Mouse (Mus musculus) neural tube, embryonic 13.5 days (tissue): ENCODE measurements around the gene Fam214a. TPM values are rescaled to one million over a fixed set of nuclear protein-coding genes. Genes with fewer than 3 reads are reported as not detected.

Experiments used
- ATAC-seq: fragments of 200-750 bp; cut with Nextera tagmentation; 2 replicates; pipeline ENCODE4 v1.8.0; 2017; ENCODE audit warnings: low read depth, mild to moderate bottlenecking, moderate TSS enrichment, moderate library complexity
- H3K27ac ChIP-seq: fragments of 300-500 bp; sonication (generic); replicated peaks from 2 replicates; pipeline ENCODE4 v1.5.1; 2015; ENCODE audit warnings: moderate library complexity, mild to moderate bottlenecking, inconsistent platforms
- H3K27me3 ChIP-seq: fragments of 300-500 bp; sonication (generic); 2 replicates; pipeline ENCODE4 v1.6.1; 2015; ENCODE audit warnings: mild to moderate bottlenecking, inconsistent platforms
- H3K36me3 ChIP-seq: fragments of 300-500 bp; sonication (generic); 2 replicates; pipeline ENCODE4 v1.6.1; 2015; ENCODE audit warnings: mild to moderate bottlenecking, inconsistent platforms
- H3K4me1 ChIP-seq: fragments of 300-500 bp; sonication (generic); replicated peaks from 2 replicates; pipeline ENCODE4 v1.6.1; 2015; ENCODE audit warnings: inconsistent platforms
- H3K4me2 ChIP-seq: fragments of 300-500 bp; sonication (generic); 2 replicates; pipeline ENCODE4 v1.6.1; 2015; ENCODE audit warnings: inconsistent platforms, mild to moderate bottlenecking, moderate library complexity
- H3K4me3 ChIP-seq: fragments of 300-500 bp; sonication (generic); 2 replicates; pipeline ENCODE4 v1.5.1; 2015; ENCODE audit warnings: mild to moderate bottlenecking, inconsistent platforms
- H3K9ac ChIP-seq: fragments of 300-500 bp; sonication (generic); 2 replicates; pipeline ENCODE4 v1.6.1; 2015; ENCODE audit warnings: moderate library complexity, mild to moderate bottlenecking, inconsistent platforms
- H3K9me3 ChIP-seq: fragments of 300-500 bp; sonication (generic); 2 replicates; pipeline ENCODE4 v1.6.1; 2016; ENCODE audit warnings: inconsistent platforms
- WGBS: fragments of 180-500 bp; shearing (Covaris S2); methylation state at CpG from one replicate; pipeline ENCODE4 v1.1.7; 2015; 5-methylcytosine and 5-hydroxymethylcytosine counted together
- polyA plus RNA-seq: library from polyadenylated mRNA; unstranded; fragments of >200 nt; fragmentation: Nextera tagmentation; extraction: Ambion mirVana; gene quantifications from 2 replicates; pipeline ENCODE4 v1.2.1, GENCODE M21; 2015

The Fam214a gene
- polyA plus RNA-seq, 1 experiment from 2014 or later: 24.8 TPM

DNA sequence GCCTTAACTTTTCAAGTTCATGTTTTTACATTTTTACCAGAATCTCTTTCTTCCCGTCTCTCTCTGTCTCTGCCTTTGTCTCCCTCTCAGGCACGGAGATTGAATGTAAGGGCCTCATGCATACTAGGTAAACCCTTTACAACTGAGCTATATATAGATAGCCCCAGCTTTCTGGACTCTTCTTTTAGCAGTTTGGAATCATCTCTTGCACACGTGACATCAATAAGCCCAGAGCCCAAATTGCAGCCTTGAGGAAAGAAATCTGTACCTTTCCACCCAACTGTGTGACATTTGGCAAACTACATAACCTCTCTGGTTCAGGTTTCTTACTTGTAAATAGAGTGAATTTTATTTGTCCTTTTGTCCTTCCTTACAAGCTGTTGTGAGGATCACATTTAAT is 119.7 kb downstream of the Fam214a start:
- H3K27ac ChIP-seq: peak overlapping the region; percentile 96
- no peaks in the 10 kb centered on the region for H3K27me3 ChIP-seq
- WGBS: 15% methylated on average over 3 of the region's 3 CpGs

DNA sequence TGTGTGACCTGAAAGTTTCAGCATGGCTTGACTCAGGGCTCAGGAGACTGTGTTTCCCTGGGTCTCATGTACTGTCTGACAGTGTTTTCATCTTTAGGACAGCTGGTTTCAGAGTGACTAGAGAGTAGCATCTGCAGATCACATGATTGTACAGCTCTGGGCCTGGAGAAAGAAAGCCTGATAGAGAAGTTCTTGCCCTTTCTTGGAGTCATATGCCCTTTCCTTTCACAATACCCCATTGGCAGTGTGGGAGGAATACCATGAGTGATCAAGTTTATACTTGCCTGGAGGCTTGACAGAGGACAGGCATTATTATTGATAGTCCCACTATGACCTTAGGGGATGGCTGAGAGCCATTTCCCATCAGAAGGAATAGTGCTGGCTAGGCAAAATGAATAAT is 124.5 kb downstream of the Fam214a start:
- 0 out of 2 replicates have a peak, but pooled peaks have one; percentile 36 for ATAC-seq
- Histone ChIP-seq H3K4me2 (no peak overlapping the region), H3K27ac (no peak overlapping the region), H3K4me3 (no peak overlapping the region), H3K36me3 (no peaks in the 10 kb centered on the region), H3K27me3 (no peaks in the 10 kb centered on the region), H3K9me3 (no peaks in the 10 kb centered on the region), H3K4me1 (peaks cover 31% of the 10 kb centered on the region), H3K9ac (no peak overlapping the region)

More for the DNA sequence above, 119.7 kb downstream of the Fam214a start:
- no peak for ATAC-seq
- Histone ChIP-seq H3K9ac (peak overlapping the region; percentile 97), H3K4me3 (peak overlapping the region; percentile 88), H3K4me1 (peaks cover 38% of the 10 kb centered on the region), H3K4me2 (peak overlapping the region; percentile 62), H3K36me3 (no peaks in the 10 kb centered on the region), H3K9me3 (no peaks in the 10 kb centered on the region)

Other genes starting within 250 kb of the Fam214a start
- gene Onecut1, start 91.0 kb upstream of the Fam214a start, polyA plus RNA-seq: 6.6 and 7.8 TPM in 2 replicates
- 228 and 239 TPM in 2 replicates for gene Arpp19, start 84.7 kb downstream of the Fam214a start, polyA plus RNA-seq
- gene Myo5a, start 118.1 kb downstream of the Fam214a start, polyA plus RNA-seq: 33.1 and 33.5 TPM in 2 replicates